Mouse (Mus musculus) lung, embryonic 14.5 days (tissue): Measurements from ENCODE around the gene Atp5k. TPM values are rescaled to one million over a fixed set of nuclear protein-coding genes. Genes with fewer than 3 reads are reported as not detected.

Experiments used
- ATAC-seq: fragments of 200-750 bp; cut with Nextera tagmentation; 2 replicates; pipeline ENCODE4 v1.8.0; 2017; ENCODE audit warnings: mild to moderate bottlenecking, moderate TSS enrichment, moderate library complexity; ENCODE audit not compliant: insufficient read depth
- DNase-seq: peaks from one replicate; pipeline ENCODE4 v3.0.0-alpha.2; 2015
- H3K27ac ChIP-seq: fragments of 300-500 bp; sonication (generic); 2 replicates; pipeline ENCODE4 v1.5.1; 2014; ENCODE audit warnings: low read depth, mild to moderate bottlenecking, moderate library complexity
- H3K27me3 ChIP-seq: fragments of 300-500 bp; sonication (generic); 2 replicates; pipeline ENCODE4 v1.6.1; 2014; ENCODE audit warnings: low read length, control low read depth; ENCODE audit not compliant: insufficient read depth
- H3K36me3 ChIP-seq: fragments of 300-500 bp; sonication (generic); 2 replicates; pipeline ENCODE4 v1.6.1; 2014; ENCODE audit warnings: control low read depth; ENCODE audit not compliant: insufficient read depth
- H3K4me1 ChIP-seq: fragments of 300-500 bp; sonication (generic); 2 replicates; pipeline ENCODE4 v1.6.1; 2014; ENCODE audit warnings: antibody characterized with exemption, control low read depth; ENCODE audit not compliant: insufficient read depth
- H3K4me2 ChIP-seq: fragments of 300-500 bp; sonication (generic); 2 replicates; pipeline ENCODE4 v1.6.1; 2014; ENCODE audit warnings: mild to moderate bottlenecking
- H3K4me3 ChIP-seq: fragments of 300-500 bp; sonication (generic); 2 replicates; pipeline ENCODE4 v1.5.1; 2014; ENCODE audit warnings: low read depth, low read length
- H3K9ac ChIP-seq: fragments of 300-500 bp; sonication (generic); 2 replicates; pipeline ENCODE4 v1.6.1; 2014
- H3K9me3 ChIP-seq: fragments of 300-500 bp; sonication (generic); 2 replicates; pipeline ENCODE4 v1.6.1; 2016; ENCODE audit warnings: low read depth, low read length, control low read depth
- CTCF ChIP-seq: IDR thresholded peaks from 2 replicates; pipeline ENCODE4 v1.5.1; 2016; ENCODE audit warnings: antibody characterized with exemption, low read depth
- WGBS: fragments of 180-500 bp; shearing (Covaris S2); extraction: QIAGEN DNeasy Blood & Tissue Kit; methylation state at CpG from one replicate; pipeline ENCODE4 v1.1.7; 2014; 5-methylcytosine and 5-hydroxymethylcytosine counted together
- polyA plus RNA-seq: library from polyadenylated mRNA; unstranded; fragments of >200 nt; fragmentation: Nextera tagmentation; extraction: Ambion mirVana; gene quantifications from 2 replicates; pipeline ENCODE4 v1.2.1, GENCODE M21; 2014

The Atp5k gene
- polyA plus RNA-seq, result 400 and 416 TPM in 2 replicates

DNA sequence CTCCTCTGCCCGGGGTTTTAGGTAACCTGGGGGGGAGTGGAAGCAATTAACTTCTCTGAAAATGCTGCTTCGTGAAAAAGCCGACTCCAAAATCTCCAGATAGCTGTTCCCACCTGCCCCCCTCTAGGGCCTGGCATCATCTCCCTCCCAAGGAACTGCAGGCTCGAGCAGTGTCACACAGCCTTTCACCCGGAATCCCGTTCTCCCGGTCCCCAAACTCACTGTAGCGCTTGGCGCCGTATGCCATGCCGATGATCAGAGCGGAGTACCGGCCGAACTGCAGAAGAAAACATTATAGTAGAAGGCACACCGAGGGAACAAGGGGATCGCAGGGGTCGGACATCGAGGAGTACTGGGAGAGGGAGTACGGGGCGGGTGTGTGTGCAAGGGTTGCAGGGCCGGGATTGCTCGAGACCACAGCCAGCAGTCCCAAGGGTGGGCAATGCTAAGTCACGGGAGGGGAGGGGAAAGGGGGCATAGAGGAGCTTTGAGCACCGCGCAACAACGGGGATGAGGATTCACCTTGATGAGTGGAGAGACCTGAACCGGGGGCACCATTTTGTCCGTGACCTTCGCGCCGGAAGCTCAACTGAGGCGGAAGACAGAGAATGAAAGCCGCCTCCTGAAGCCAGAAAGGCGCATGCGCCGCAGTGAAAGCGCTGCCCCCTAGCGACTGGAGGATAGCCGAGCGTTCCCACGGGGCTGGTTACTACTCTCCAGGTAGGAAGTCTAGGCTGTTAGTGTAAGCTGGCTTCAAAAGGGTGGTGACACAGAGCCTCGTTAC is at the start of gene Atp5k:
TSS of gene Atp5k (minus strand) at position 645 of the 784 bp plus-strand sequence.
- DNase-seq (peak; percentile 97), ATAC-seq (peak; percentile 89)
- no peak within 1 kb of the TSS for H3K27ac ChIP-seq
- H3K4me2 ChIP-seq, result peak within 1 kb of the TSS; percentile 84
- WGBS, result under 1% methylated on average over 42 of the region's 42 CpGs
- H3K27me3 ChIP-seq, result no peaks in the 10 kb centered on the region
- H3K36me3 ChIP-seq, result peaks cover 24% of the 10 kb centered on the region
- H3K9me3 ChIP-seq, result no peaks in the 10 kb centered on the region
- peak within 1 kb of the TSS; percentile 80 for H3K9ac ChIP-seq
- peak within 1 kb of the TSS; percentile 77 for H3K4me3 ChIP-seq
- no peaks in the 10 kb centered on the region for H3K4me1 ChIP-seq
- TF ChIP-seq CTCF, result peak; percentile 92

DNA sequence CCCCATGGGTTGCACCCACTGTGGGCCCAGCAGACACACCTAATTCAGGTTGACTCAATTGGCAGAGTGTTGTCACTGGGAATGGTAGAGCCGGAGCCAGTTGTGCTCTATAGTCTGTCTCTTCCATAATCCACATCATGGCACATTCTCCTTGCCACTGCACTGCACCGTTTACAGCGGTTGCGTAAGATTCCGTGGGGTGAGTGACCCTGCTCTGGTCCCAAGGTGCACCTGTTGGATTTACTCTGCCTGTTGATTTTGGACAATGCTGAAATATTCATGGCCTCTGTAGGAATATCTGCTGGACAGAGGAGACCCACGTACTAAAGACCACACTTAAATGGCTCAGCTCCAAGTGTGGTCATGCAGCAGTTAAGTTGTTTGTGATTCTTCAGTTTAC is 48.8 kb upstream of the Atp5k start:
- 85% methylated on average over 6 of the region's 6 CpGs for WGBS
- Histone ChIP-seq H3K4me2 (no peak overlapping the region), H3K9me3 (no peaks in the 10 kb centered on the region), H3K4me3 (no peak overlapping the region), H3K27ac (no peak overlapping the region), H3K9ac (no peak overlapping the region), H3K36me3 (peaks cover 55% of the 10 kb centered on the region), H3K27me3 (no peaks in the 10 kb centered on the region), H3K4me1 (no peaks in the 10 kb centered on the region)
- DNase-seq (no peak), ATAC-seq (no peak)
- TF ChIP-seq CTCF, result no peak

DNA sequence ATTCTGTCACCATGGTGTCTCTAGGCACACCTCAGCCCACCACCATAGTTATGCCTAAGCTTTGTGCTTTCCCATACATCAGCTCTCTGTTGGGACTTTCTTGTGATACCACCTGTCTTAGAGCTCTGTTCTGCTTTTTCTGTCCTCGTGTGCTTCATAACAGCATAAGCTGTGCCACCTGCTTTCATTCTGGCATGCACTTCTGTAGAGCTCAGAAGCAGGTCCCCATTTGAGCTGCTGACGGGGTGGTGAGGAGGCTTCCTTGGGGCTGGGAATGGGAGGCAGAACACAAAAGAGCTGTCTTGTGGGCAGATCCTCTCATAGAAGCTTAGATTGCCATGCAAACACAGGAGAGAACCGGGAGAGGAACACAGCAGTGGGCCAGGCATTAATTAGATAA is 41.7 kb upstream of the Atp5k start:
- Histone ChIP-seq H3K27ac (no peak overlapping the region), H3K36me3 (peaks cover 81% of the 10 kb centered on the region), H3K27me3 (no peaks in the 10 kb centered on the region), H3K4me2 (no peak overlapping the region), H3K4me1 (no peaks in the 10 kb centered on the region), H3K4me3 (no peak overlapping the region), H3K9me3 (no peaks in the 10 kb centered on the region), H3K9ac (no peak overlapping the region)
- WGBS, result 84% methylated on average over 3 of the region's 3 CpGs
- ATAC-seq (no peak), DNase-seq (no peak)
- no peak for TF ChIP-seq CTCF

DNA sequence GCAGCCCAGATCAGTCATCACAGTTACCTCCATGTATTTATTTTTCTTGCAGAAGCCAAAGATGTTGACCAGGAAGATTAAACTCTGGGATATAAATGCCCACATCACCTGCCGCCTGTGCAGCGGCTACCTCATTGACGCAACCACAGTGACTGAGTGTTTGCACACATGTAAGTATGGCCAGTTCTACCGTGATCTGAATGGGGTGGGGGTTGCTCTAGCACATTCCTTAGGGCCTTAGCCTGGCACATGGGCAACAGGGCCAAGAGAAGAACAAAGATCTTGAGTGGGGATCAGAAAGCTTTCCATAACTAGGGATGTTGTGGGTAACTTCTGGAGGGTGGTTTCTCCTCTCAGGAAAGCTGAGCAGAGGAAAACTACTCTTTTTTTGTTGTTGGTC is 39.5 kb upstream of the Atp5k start:
- no peaks in the 10 kb centered on the region for H3K9me3 ChIP-seq
- no peaks in the 10 kb centered on the region for H3K4me1 ChIP-seq
- no peaks in the 10 kb centered on the region for H3K27me3 ChIP-seq
- WGBS, result 56% methylated on average over 4 of the region's 4 CpGs
- ATAC-seq, result no peak
- no peak overlapping the region for H3K9ac ChIP-seq
- no peak overlapping the region for H3K4me2 ChIP-seq
- H3K4me3 ChIP-seq, result no peak overlapping the region
- peaks cover 71% of the 10 kb centered on the region for H3K36me3 ChIP-seq
- H3K27ac ChIP-seq, result no peak overlapping the region
- no peak for DNase-seq
- no peak for TF ChIP-seq CTCF

DNA sequence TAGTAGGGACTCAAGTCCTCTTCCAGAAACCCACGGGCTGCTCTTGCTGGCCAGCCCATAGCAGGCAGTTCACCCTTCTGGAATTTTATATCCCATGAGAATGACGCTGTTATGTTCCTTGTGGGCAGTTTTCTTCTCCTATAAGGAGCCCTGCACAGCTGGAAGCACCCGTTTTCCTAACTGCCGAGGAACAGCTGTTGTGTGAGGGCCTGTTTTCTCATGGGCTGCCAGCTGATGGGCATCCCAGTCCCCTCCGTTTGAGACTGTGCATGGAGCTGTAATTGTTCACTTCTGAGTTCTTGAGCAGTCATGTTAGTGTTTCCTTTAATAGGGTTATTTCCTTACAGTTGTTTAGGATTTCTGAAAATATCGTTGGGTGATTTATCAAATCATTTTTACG is 35.4 kb upstream of the Atp5k start:
- no peak overlapping the region for H3K4me2 ChIP-seq
- no peak overlapping the region for H3K9ac ChIP-seq
- no peak overlapping the region for H3K27ac ChIP-seq
- ATAC-seq (no peak), DNase-seq (no peak)
- no peaks in the 10 kb centered on the region for H3K9me3 ChIP-seq
- WGBS, result 73% methylated on average over 7 of the region's 7 CpGs
- no peaks in the 10 kb centered on the region for H3K27me3 ChIP-seq
- no peaks in the 10 kb centered on the region for H3K4me1 ChIP-seq
- H3K36me3 ChIP-seq, result peaks cover 37% of the 10 kb centered on the region
- no peak for TF ChIP-seq CTCF
- no peak overlapping the region for H3K4me3 ChIP-seq

DNA sequence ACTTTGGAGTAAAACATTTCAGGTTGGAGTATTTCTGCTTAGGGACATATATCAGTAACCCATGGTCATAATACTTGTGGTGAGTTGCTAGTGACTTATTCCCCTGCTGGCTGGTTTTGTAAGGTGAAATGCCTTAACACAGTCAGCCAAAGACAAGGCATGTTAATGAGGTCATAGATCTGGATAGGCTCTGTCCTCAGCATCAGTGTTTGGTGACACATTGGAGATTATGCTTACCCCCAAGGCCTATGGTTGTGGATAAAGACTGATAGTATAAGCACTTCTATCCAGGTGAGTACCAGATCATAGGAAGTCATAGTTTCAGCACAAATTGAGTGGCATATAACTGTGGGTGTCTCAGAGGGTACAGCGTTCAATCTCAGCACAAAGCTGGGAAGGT is 32.4 kb upstream of the Atp5k start:
- no peak overlapping the region for H3K4me3 ChIP-seq
- DNase-seq (no peak), ATAC-seq (no peak)
- H3K36me3 ChIP-seq, result 0 out of 2 replicates have a peak, but pooled peaks cover 8% of the 10 kb centered on the region
- TF ChIP-seq CTCF, result no peak
- H3K27me3 ChIP-seq, result no peaks in the 10 kb centered on the region
- H3K9ac ChIP-seq, result no peak overlapping the region
- H3K4me2 ChIP-seq, result no peak overlapping the region
- H3K4me1 ChIP-seq, result no peaks in the 10 kb centered on the region
- 95% methylated on average over 1 of the region's 1 CpGs for WGBS
- H3K27ac ChIP-seq, result no peak overlapping the region
- no peaks in the 10 kb centered on the region for H3K9me3 ChIP-seq

DNA sequence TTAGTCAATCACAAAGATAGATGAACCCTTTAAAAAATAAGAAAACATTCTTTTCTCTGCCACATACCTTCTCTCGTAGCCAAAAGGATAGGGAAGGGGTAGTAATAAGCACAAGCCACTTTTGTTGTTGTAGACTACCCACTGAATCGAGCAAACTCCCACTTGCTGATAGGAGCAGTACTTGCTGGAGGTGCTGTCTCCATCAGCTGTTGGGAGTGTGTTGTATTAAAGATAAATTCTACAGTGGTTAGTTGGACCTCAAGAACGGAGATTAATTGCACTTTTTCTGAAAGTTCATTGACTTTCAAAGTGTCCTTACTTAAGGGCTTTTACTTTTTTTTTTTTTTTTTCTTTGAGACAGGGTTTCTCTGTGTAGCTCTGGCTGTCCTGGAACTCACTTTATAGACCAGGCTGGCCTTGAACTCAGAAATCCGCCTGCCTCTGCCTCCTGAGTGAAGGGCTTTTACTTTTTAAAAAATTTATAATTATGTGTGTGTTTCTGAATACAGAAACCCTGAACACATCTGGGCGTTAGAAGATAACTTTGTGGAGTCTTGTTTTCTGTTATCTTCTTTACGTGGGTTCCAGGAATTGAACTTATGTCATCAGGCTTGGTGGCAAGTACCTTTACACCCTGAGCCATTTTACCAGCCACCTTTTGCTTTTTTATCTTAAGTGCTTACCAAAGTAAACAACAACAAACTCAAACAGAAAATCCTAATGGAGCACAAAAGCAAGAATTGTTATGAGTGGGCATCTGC is 31.1 kb upstream of the Atp5k start:
- Histone ChIP-seq H3K4me2 (no peak overlapping the region), H3K9me3 (no peaks in the 10 kb centered on the region), H3K27ac (no peak overlapping the region), H3K9ac (no peak overlapping the region), H3K4me3 (no peak overlapping the region), H3K27me3 (no peaks in the 10 kb centered on the region), H3K4me1 (no peaks in the 10 kb centered on the region), H3K36me3 (0 out of 2 replicates have a peak, but pooled peaks cover 8% of the 10 kb centered on the region)
- no peak for DNase-seq
- TF ChIP-seq CTCF, result no peak
- 71% methylated on average over 6 of the region's 6 CpGs for WGBS
- ATAC-seq, result no peak
